Mouse (Mus musculus): ENCODE measurements around the gene Rnf213.

Rnf213 gene

DNA sequence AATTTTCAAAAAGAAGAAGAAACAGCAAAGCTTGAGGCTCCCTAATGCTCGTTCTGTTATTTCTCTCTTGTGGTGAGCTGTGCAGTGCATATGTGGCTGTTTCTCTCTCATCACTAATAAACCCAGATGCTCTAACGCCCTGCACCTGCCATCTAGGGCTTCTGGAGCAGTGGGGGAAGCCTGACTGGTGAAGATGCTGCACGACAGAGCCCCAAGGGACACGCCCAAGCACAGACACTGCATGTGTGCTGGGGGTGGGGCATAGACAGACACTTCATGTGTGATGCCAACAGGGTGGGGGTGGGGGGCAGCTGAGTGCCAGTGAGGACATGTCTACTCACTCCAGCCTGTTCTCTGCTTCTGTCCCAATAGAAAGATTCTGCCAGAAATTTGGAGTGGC lies 41.4 kb downstream of the Rnf213 start:
- in situ Hi-C loops (cut with MboI; ENCODE audit: unreplicated experiment in 2 of 2): no loop called here

DNA sequence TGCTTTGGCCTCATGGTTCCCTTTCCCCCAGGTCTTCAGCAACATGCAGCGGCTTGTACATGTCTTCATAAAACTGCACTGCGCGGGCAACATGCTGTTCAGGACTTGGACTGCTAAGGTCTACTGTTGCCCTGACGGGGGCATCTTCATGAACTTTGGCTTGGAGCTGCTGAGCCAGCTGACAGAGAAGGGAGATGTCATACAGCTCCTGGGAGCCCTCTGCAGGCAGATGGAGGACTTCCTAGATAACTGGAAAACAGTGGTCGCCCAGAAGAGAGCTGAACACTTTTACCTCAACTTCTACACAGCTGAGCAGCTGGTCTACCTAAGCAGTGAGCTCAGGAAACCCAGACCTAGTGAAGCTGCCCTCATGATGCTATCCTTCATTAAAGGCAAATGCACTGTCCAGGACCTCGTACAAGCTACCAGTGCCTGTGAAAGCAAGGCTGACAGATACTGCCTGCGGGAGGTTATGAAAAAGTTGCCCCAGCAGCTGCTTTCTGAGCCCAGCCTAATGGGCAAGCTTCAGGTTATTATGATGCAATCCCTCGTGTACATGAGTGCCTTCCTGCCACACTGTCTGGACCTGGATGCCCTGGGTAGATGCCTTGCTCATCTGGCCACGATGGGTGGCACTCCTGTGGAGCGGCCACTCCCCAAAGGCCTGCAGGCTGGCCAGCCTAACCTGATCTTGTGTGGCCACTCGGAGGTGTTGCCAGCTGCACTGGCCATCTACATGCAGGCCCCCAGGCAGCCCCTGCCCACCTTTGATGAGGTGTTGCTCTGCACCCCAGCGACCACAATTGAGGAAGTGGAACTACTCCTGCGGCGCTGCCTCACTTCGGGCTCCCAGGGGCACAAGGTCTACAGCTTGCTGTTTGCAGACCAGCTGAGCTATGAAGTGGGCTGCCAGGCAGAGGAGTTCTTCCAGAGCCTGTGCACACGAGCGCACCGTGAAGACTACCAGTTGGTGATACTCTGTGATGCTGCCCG lies 43.3 kb downstream of the Rnf213 start:
- in situ Hi-C loops (cut with MboI; ENCODE audit: unreplicated experiment in 2 of 2): no loop called here

DNA sequence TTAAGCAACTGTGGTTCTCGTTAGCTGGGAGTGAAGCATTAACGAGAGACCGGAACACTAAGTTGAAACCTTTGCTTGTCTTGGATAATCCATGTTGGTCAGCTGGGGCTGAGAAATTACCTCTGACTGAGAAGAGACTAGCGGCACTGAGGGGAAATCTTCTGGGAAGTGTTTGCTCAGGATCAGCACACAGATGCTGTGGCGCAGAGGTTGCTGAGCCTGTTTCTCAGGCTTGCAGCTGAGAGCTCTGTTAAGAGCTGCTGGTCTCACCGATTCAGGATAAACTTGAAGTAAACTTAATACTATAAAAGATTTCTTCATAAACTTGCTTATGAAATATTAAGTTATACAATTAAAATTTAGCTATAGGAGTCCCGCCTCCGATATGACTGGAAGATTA lies 45.9 kb downstream of the Rnf213 start:
- in situ Hi-C loops (cut with MboI; ENCODE audit: unreplicated experiment in 2 of 2): no loop called here

DNA sequence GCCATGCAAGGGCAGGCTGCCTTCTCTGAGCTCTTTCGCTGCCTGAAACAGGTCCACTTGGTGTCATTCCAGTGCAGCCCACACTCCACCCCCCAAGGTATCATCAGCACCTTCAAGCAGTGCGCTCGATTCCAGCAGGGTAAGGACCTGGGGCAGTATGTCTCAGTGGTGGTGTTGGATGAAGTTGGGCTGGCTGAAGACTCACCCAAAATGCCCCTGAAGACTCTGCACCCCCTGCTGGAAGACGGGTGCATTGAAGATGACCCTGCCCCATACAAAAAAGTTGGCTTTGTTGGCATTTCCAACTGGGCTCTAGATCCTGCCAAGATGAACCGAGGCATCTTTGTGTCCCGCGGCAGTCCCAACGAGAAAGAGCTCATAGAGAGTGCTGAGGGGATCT lies 49.3 kb downstream of the Rnf213 start:
- in situ Hi-C loops (cut with MboI; ENCODE audit: unreplicated experiment in 2 of 2): no loop called here

DNA sequence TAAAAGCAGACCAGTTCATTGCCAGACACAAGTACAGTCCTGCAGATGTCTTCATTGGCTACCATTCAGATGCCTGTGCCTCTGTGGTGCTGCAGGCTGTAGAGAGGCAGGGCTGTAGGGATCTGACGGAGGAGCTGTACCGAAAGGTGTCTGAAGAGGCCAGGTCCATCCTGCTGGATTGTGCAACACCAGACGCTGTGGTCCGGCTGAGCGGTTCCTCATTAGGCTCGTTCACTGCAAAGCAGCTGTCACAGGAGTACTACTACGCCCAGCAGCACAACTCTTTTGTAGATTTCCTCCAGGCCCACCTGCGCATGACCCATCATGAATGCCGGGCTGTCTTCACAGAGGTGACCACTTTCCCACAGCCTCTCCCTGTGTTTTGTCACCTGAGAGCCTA lies 50.5 kb downstream of the Rnf213 start:
- in situ Hi-C loops (cut with MboI; ENCODE audit: unreplicated experiment in 2 of 2): no loop called here

DNA sequence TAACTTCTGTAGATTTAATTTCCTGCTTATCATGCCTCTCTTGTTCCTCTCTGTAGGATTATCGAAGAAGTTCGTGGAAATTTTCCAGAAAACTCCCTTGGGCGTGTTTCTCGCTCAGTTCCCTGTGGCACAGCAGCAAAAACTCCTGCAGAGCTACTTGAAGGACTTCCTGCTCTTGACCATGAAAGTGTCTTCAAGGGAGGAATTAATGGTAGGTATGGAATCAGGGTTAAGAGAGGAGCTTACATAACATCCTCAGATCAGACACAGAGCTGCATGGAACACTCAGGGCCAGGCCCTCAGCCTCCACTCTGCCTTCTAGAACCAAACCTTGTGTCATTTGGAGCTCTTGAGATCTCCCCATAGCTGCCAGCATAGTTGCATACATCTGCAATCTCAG lies 63.2 kb downstream of the Rnf213 start:
- in situ Hi-C loops (cut with MboI; ENCODE audit: unreplicated experiment in 2 of 2): no loop called here

DNA sequence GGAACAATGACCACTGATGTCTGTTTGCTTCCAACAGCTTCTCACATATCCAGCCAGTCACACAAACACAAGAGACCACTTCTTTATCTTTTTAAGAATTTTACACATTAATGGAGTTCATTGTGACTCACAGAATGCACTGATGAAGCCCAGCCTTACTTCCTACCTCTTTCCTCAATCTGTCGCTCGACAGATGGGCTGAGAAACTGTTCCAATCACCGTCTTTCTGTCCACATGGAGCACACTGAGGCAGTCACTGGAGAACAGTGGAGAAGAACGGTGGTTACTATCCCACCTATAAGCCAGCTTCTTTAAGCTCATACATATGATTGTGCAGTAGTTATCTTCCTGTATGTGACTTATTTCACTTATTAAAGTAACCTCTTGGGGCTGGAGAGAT lies 85.0 kb downstream of the Rnf213 start:
- in situ Hi-C loops (cut with MboI; ENCODE audit: unreplicated experiment in 2 of 2): no loop called here

DNA sequence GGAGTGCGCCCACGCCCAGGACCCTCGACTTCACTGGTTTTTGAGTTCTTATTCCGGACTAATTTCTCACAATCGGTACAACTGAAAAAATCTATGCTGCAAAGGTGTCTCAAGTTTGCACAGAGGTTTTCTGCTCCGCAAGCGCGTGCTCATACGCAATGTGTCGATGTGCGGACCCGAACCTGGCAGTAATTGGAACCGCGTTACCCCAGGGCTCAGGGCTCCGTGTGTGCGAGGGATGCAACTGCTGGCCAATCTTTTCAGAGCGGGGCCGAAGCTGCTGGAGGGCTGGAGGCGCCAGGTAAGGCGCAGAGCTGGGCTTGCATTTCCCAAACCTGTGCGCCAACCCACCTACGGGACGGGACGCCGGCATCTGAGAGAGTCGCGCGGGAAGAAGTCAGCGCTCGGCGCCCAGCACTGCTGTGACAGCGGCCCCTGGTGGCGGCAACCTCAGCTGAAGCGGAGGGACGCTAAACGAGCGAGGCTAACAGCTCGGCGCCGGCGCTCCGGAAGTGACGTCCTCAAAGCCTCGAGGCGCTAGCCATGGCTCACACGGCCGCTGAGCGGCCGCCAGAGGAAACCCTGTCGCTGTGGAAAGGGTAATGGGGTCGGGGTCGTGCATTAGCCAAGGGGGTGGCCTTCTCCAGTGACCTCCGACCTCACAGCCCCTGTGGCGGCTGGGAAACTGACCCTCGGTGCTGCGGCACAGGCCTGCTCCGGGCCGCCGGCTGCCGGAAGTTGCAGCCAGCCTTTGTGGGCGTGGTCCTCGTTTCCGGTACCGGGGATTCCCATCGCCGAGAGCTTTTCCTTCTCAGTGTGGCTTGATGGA lies 98.2 kb downstream of the Rnf213 start, which contains the start of gene Endov:
TSS of gene Endov (plus strand) at position 487 of the 829 bp plus-strand sequence.
- in situ Hi-C loops (cut with MboI; ENCODE audit: unreplicated experiment in 2 of 2): loop anchor here in 1 of 2 experiments (5.0 to 10.0 kb wide), 2 partner anchors 149 to 504 kb away; no protein-coding TSS in a partner anchor

DNA sequence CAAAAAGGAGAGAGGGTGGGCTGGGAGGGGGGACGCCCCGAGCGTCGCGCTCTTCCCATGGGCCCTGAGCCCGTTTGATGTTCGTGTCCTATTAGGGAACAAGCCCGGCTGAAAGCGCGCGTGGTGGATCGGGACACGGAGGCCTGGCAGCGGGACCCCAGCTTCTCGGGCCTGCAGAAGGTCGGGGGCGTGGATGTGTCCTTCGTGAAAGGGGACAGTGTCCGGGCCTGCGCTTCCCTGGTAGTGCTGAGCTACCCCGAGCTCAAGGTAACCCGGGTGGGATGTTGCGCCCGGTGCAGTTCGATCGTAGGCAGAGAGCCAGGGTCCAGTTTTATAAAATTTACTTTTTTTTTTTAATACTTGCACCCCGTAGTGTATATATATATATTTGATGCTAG lies 98.8 kb downstream of the Rnf213 start:
- in situ Hi-C loops (cut with MboI; ENCODE audit: unreplicated experiment in 2 of 2): loop anchor here in 1 of 2 experiments (5.0 to 10.0 kb wide), 2 partner anchors 149 to 503 kb away; no protein-coding TSS in a partner anchor

DNA sequence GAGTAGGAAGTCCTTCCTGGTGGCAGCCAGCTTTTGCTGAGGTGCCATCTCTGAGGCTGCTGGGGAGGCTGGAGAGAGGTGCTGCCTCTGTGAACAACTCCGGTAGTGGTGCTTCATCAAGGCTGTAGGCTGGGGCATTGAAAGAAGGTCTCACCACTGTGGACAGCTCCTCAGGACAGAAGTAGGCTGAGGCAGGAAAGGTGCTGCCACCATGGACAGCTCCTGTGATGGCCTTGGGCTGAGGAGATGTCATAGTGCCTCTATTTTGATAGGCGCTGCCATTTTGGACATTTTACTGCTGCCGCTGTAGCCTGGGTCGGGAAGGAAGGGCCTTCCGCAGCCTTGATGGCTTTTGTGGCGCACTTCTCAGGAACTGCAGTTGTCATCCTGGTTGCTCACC lies 99.9 kb downstream of the Rnf213 start:
- in situ Hi-C loops (cut with MboI; ENCODE audit: unreplicated experiment in 2 of 2): loop anchor here in 1 of 2 experiments (5.0 to 10.0 kb wide), 2 partner anchors 151 to 502 kb away; no protein-coding TSS in a partner anchor

DNA sequence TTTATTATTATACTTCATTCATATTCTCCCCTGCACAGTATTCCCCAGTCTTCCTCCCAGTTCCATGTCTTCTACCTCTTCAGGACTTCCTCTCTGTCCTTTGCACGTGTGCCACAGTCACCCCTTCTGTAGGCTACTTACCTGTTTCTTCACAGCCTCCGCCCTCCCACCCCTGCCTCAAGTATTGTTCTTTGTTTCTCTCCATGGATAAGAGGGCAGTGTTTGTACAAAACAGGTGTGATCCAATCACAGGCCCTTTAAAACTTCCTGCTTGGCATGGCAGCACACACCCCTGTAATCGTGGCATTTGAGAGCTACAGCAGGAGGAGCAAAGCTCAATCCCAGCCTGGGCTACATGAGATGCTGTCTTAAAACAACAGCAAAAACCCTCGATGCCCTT lies 100.6 kb downstream of the Rnf213 start:
- in situ Hi-C loops (cut with MboI; ENCODE audit: unreplicated experiment in 2 of 2): loop anchor here in 1 of 2 experiments (5.0 to 10.0 kb wide), 2 partner anchors 151 to 501 kb away; no protein-coding TSS in a partner anchor

DNA sequence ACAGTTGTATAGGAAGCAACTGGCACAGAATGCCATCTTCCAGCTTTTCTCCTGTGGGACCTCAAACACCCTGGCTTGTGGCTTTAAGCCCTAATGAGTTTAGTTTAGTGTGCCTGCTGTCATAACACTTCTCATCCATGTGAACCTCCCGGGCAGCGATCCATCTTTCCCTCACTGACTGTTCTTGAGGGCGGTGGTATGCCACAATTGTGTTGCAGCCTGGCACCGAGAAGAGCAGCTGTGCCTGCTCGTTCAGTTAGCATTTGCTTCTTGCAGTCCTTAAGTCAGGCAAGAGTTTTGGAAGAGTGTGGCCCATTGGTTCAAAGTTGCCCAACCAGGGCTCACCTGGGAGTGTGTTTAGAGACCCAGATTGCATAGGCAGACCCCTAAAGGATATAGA lies 103.2 kb downstream of the Rnf213 start:
- in situ Hi-C loops (cut with MboI; ENCODE audit: unreplicated experiment in 2 of 2): loop anchor here in 1 of 2 experiments (10.0 kb wide), 1 partner anchor 499 kb away; no protein-coding TSS in a partner anchor

DNA sequence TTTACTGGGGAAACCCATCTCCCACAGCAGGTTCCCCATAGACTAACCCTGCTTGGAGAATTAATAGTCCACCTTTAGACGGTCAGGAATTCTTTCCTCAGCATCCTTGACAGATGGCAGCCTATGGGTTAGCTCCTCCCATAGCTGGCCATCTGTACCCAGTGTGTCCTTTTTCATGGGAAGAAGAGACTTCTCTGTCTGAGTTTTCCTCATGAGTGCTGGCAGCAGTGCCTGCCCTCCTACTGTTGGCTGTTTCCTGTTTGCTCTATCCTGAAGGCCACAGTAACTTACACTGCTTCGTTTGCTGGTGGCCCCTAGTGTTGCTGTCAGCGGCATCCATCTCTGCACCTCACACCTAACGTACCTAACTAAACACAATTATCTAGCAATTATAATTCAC lies 104.6 kb downstream of the Rnf213 start:
- in situ Hi-C loops (cut with MboI; ENCODE audit: unreplicated experiment in 2 of 2): loop anchor here in 1 of 2 experiments (10.0 kb wide), 1 partner anchor 497 kb away; no protein-coding TSS in a partner anchor

DNA sequence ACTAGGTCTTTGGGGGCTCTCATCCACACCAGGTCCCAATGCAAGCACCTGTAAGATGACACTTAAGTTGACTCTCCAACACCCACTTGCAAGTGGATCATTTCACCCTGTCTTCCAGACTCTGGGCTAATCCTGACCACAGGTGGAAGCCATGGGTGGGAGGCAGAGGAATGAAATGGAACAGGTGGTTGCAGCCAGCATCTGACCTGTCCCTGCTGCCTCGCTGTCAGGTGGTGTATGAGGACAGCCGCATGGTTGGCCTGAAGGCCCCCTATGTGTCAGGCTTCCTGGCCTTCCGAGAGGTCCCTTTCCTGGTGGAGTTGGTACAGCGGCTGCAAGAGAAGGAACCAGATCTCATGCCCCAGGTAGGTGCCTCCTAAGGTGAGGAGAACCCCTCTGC lies 106.4 kb downstream of the Rnf213 start:
- in situ Hi-C loops (cut with MboI; ENCODE audit: unreplicated experiment in 2 of 2): loop anchor here in 1 of 2 experiments (10.0 kb wide), 1 partner anchor 496 kb away; no protein-coding TSS in a partner anchor

DNA sequence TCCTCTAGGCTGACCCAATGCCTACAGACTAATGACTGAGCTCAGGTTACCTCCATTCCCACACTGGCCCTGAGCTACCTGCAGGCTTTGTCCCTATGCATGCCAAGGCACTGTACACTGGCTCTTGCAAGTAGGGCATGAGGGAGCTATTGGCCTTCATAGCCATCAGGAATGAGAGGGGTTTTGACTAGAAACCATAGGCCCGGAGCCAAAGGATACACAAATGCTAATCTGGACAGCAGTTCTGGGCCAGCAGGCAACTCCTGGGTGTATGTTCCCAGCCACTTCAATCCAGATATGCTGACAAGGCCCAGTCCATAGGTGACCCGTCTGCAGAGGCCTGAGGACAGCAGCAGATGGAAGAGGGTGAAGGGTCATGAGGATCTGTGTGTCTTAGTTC lies 107.1 kb downstream of the Rnf213 start:
- in situ Hi-C loops (cut with MboI; ENCODE audit: unreplicated experiment in 2 of 2): loop anchor here (5.0 kb wide), 1 partner anchor 402 kb away; no protein-coding TSS in a partner anchor

DNA sequence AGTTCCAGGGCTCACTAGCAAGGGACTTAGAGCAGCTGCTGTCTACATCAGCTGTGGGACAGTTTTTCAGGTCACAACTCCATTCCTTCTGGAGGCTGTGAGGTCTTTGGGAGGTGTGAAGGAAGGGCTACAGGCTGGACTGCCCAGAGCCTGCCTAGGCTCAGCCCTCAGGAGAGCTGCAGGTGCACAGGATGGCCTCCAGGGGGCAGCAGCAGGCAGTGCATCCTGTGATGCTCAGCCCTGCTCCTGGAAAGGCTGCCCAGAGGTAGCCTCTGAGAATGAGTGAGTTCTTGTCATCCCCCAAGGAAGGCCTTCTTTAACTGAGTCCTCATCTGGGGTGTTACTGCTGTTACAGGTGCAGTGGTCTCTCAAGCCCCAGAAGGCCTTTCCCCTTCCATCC lies 110.8 kb downstream of the Rnf213 start:
- in situ Hi-C loops (cut with MboI; ENCODE audit: unreplicated experiment in 2 of 2): loop anchor here (5.0 kb wide), 1 partner anchor 399 kb away; no protein-coding TSS in a partner anchor

DNA sequence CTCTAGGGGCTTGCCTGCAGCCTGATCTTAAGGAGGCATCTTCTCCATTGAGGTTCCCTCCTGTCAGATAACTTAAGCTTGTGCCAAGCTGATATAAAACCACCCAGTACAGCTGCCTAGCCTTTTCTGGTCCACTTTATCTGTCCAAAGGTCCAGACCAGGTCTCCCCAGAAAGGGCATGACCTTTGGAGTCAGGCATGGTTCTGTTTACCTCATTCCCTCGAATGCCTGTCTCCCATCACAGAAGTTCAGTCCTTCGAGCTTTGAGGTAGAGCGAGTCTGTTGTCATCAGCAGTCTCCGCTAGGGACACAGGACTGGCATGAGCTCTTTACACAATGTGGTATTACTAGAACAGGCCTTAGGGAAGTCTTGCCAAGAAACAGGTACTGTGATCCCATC lies 113.5 kb downstream of the Rnf213 start:
- in situ Hi-C loops (cut with MboI; ENCODE audit: unreplicated experiment in 2 of 2): no loop called here

DNA sequence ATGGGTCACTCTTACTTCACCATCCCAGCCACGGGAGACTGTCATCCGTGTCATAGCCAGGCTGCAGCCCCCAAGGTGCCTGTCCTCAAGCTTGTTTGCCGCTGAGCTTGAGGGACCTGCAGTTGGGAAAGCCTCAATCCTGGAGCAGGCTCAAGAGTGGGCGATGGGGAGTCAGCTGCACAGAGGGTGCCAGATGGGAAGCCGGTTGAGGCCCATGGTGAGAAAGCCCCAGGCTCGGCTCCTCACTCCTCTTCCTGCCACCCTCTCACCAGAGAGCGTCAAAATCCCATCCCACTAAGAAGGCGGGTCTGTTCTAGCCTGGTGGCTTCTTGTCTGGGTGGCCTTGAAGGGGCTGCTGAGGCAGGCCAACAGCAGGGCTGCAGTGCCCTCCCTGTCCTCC lies 114.9 kb downstream of the Rnf213 start:
- in situ Hi-C loops (cut with MboI; ENCODE audit: unreplicated experiment in 2 of 2): no loop called here

DNA sequence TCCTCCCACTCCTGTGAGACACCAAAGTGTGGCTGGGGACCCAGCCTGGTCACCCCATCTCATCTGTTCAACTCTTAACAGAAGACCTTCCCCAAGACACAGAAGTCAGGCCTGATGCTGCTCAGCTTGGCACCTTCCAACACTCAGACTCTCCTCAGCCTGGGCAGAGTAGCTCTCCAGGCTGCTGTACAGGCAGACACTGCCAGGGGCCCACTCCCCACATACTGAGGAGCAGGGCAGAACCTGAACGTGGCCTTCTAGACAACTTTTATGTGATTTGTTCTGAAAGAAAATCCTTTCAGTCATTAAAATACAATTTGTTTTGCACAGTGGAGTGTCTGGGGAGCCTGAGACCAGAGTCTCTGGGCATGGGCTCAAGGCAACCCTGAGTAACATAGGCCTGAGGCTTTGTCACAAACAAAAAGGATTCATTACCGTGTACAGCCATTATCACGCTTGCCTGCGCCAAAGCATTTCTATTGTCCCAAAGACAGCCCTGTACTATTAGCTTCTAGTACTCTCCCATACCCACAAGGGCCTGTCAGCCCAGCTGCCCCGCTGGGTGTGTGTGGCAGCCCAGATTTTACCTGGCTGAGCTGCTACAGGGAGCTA lies 116.4 kb downstream of the Rnf213 start:
- in situ Hi-C loops (cut with MboI; ENCODE audit: unreplicated experiment in 2 of 2): no loop called here

DNA sequence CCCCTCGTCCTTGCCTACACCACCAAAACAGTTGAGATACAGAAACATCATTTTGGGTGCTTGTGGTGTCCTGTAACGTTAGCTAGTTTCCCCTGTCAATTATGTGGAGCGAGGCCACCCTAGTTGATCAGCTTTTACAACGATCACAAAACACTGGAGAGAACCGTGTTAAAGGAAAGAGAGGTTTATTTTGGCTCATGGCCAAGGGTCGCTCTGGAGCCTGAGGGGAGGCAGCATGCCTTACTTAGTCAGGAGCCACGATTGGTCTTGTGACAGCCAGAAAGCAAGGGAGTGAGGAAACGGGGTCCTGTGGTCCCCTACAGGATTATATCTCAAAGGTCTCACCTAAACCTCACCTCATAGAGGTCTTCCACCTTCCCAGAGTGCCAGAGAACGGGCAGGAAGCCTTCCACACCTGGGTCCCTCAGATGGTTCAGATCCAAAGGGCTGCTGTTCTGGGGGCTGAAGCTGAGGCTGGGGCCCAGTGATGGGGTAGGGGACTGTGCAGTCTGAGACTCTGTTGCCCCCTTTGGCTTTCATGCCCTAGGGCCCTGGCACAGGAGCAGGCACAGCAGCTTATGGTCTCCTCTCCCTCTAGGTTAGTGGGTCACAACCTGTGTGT lies 120.2 kb downstream of the Rnf213 start:
- in situ Hi-C loops (cut with MboI; ENCODE audit: unreplicated experiment in 2 of 2): loop anchor here in 1 of 2 experiments (5.0 kb wide), 1 partner anchor 489 kb away; no protein-coding TSS in a partner anchor

Measured in v-Abl transformed pro-B cells (cell line).